Mouse (Mus musculus): ENCODE results near the gene Cd300ld4. TPM values are rescaled to one million over a fixed set of nuclear protein-coding genes. Genes with fewer than 3 reads are reported as not detected.
"Not testable (repeated sequence)": the region's sequence is repeated elsewhere in the genome, so short reads cannot be mapped to it uniquely, and the experiment has no call there.

Gene Cd300ld4
- polyA plus RNA-seq (2015; fragmentation: Nextera tagmentation; extraction: Ambion mirVana): not detected in 2 replicates

- not testable (repeated sequence) for H3K9ac ChIP-seq; H3K4me1 ChIP-seq (replicated peaks); H3K27ac ChIP-seq (replicated peaks); H3K36me3 ChIP-seq; H3K4me3 ChIP-seq; H3K9me3 ChIP-seq; H3K27me3 ChIP-seq; H3K4me2 ChIP-seq; ATAC-seq (ENCODE audit: low read depth)
- WGBS: no CpG with 5 or more reads among the region's 6 CpGs
Measured at GRCm38 (mm10) chr11:115026912-115027311, at the start of gene Cd300ld4. TSS of gene Cd300ld4 (minus strand) at chr11:115027012.

- no peaks in the 10 kb centered on the region for H3K9me3 ChIP-seq
- H3K27ac ChIP-seq (replicated peaks): no peak overlapping the region
- peaks cover 14% of the 10 kb centered on the region for H3K4me1 ChIP-seq (replicated peaks)
- no peak overlapping the region for H3K4me2 ChIP-seq
- H3K27me3 ChIP-seq: peaks cover 24% of the 10 kb centered on the region
- 44% methylated on average over 5 of the region's 5 CpGs for WGBS
- no peak overlapping the region for H3K4me3 ChIP-seq
- H3K9ac ChIP-seq: no peak overlapping the region
- ATAC-seq (ENCODE audit: low read depth): no peak
- no peaks in the 10 kb centered on the region for H3K36me3 ChIP-seq
Measured at GRCm38 (mm10) chr11:115075859-115076258, 49.0 kb upstream of the Cd300ld4 start.

GRCm38 (mm10) chr11:115075407-115075806 lies 48.6 kb upstream of the Cd300ld4 start:
- H3K36me3 ChIP-seq: no peaks in the 10 kb centered on the region
- no peak overlapping the region for H3K4me2 ChIP-seq
- H3K27ac ChIP-seq (replicated peaks): no peak overlapping the region
- H3K4me3 ChIP-seq: no peak overlapping the region
- WGBS: 74% methylated on average over 7 of the region's 7 CpGs
- peaks cover 18% of the 10 kb centered on the region for H3K4me1 ChIP-seq (replicated peaks)
- H3K9me3 ChIP-seq: no peaks in the 10 kb centered on the region
- no peak for ATAC-seq (ENCODE audit: low read depth)
- H3K27me3 ChIP-seq: peaks cover 28% of the 10 kb centered on the region
- no peak overlapping the region for H3K9ac ChIP-seq

DNA sequence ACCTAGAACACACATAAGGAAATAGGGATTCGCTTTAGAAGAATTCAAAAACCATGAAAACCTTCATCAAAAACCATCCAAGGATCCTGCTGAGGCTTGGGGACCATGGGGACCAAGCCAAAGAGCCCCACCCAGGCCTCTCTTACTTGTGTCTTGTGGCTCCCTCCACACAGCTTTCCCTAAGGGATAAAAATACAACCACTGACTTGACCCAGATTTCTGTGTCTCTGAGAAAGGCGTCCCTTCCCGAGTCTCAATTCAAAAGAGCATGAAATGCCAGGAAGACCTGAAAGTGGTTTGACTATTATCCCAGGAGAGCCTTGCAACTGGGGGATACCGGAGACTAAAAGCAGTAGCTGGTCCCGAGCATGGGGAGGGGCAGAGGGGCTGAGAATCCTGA lies 46.2 kb upstream of the Cd300ld4 start:
- Histone ChIP-seq H3K4me2 (no peak overlapping the region), H3K9me3 (no peaks in the 10 kb centered on the region), H3K4me3 (no peak overlapping the region), H3K36me3 (no peaks in the 10 kb centered on the region), H3K4me1 (replicated peaks) (peaks cover 19% of the 10 kb centered on the region), H3K9ac (no peak overlapping the region), H3K27ac (replicated peaks) (no peak overlapping the region), H3K27me3 (peaks cover 52% of the 10 kb centered on the region)
- no peak for ATAC-seq (ENCODE audit: low read depth)
- WGBS: 64% methylated on average over 5 of the region's 5 CpGs

- peak overlapping the region; percentile 57 for H3K27ac ChIP-seq (replicated peaks)
- H3K9me3 ChIP-seq: no peaks in the 10 kb centered on the region
- no peaks in the 10 kb centered on the region for H3K36me3 ChIP-seq
- H3K9ac ChIP-seq: 0 out of 2 replicates have a peak overlapping the region, but pooled peaks have one; percentile 19
- H3K4me2 ChIP-seq: peak overlapping the region; percentile 47
- no peak for ATAC-seq (ENCODE audit: low read depth)
- H3K27me3 ChIP-seq: peaks cover 57% of the 10 kb centered on the region
- H3K4me1 ChIP-seq (replicated peaks): peaks cover 19% of the 10 kb centered on the region
- 15% methylated on average over 13 of the region's 14 CpGs for WGBS
- H3K4me3 ChIP-seq: peak overlapping the region; percentile 5; the same call in 1 of the 2 replicates
Measured at GRCm38 (mm10) chr11:115071631-115072294, 45.0 kb upstream of the Cd300ld4 start.

DNA sequence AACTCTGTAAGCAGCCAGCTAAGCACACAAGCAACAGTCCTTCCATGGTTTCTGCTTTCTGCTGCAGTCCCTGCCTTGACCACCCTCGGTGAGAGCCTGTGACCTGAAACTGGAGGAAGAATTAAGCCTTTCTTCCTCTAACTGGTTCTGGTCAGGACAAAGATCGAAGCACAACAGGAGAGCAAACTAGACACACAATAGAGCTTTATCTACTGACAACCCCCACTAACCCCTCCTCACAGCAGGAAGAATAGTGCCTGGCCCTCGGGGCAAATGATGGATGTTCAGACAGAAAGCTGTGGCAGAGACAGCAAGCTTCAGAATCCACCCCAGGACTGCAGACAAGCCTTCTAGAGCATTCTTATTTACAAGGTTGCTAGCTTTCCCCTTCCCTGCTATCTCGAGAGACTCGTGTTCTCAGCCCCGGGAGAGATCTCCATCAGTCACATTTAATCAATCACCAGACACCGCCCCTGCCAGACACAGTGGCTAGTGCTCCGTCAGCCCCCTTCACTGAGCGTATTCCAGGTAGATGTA lies 44.3 kb upstream of the Cd300ld4 start:
- ATAC-seq (ENCODE audit: low read depth): peak; percentile 40; the same call in 1 of the 2 replicates
- 3% methylated on average over 9 of the region's 9 CpGs for WGBS
- Histone ChIP-seq H3K27ac (replicated peaks) (peak overlapping the region; percentile 57), H3K9ac (0 out of 2 replicates have a peak overlapping the region, but pooled peaks have one; percentile 19), H3K9me3 (no peaks in the 10 kb centered on the region), H3K4me2 (peak overlapping the region; percentile 47), H3K4me3 (peak overlapping the region; percentile 5; the same call in 1 of the 2 replicates), H3K4me1 (replicated peaks) (peaks cover 19% of the 10 kb centered on the region), H3K36me3 (no peaks in the 10 kb centered on the region), H3K27me3 (peaks cover 55% of the 10 kb centered on the region)

- Histone ChIP-seq H3K9me3 (no peaks in the 10 kb centered on the region), H3K4me2 (no peak overlapping the region), H3K36me3 (no peaks in the 10 kb centered on the region), H3K4me1 (replicated peaks) (peaks cover 14% of the 10 kb centered on the region), H3K9ac (no peak overlapping the region), H3K4me3 (no peak overlapping the region), H3K27me3 (peaks cover 38% of the 10 kb centered on the region), H3K27ac (replicated peaks) (no peak overlapping the region)
- no peak for ATAC-seq (ENCODE audit: low read depth)
- WGBS: 73% methylated on average over 6 of the region's 6 CpGs
Measured at GRCm38 (mm10) chr11:115066768-115067167, 40.0 kb upstream of the Cd300ld4 start.

GRCm38 (mm10) chr11:115062077-115062476 lies 35.3 kb upstream of the Cd300ld4 start, which contains the start of gene Cd300e:
TSS of gene Cd300e (minus strand) at chr11:115062177.
- H3K4me2 ChIP-seq: no peak within 1 kb of the TSS
- no peaks in the 10 kb centered on the region for H3K4me1 ChIP-seq (replicated peaks)
- H3K36me3 ChIP-seq: no peaks in the 10 kb centered on the region
- H3K9me3 ChIP-seq: no peaks in the 10 kb centered on the region
- no peak within 1 kb of the TSS for H3K9ac ChIP-seq
- ATAC-seq (ENCODE audit: low read depth): no peak
- 33% methylated on average over 5 of the region's 5 CpGs for WGBS
- H3K27me3 ChIP-seq: peaks cover 9% of the 10 kb centered on the region; the same call in 1 of the 2 replicates
- no peak within 1 kb of the TSS for H3K27ac ChIP-seq (replicated peaks)
- H3K4me3 ChIP-seq: no peak within 1 kb of the TSS

- H3K36me3 ChIP-seq: no peaks in the 10 kb centered on the region
- 94% methylated on average over 2 of the region's 2 CpGs for whole genome bisulfite sequencing
- no peak for ATAC-seq (ENCODE audit: low read depth)
- no peaks in the 10 kb centered on the region for H3K4me1 ChIP-seq (replicated peaks)
- peaks cover 9% of the 10 kb centered on the region; the same call in 1 of the 2 replicates for H3K27me3 ChIP-seq
- H3K9ac ChIP-seq: no peak overlapping the region
- H3K4me3 ChIP-seq: no peak overlapping the region
- no peaks in the 10 kb centered on the region for H3K9me3 ChIP-seq
- no peak overlapping the region for H3K27ac ChIP-seq (replicated peaks)
- H3K4me2 ChIP-seq: no peak overlapping the region
Measured at GRCm38 (mm10) chr11:115059797-115060196, 33.0 kb upstream of the Cd300ld4 start.

- 79% methylated on average over 4 of the region's 4 CpGs for WGBS
- Histone ChIP-seq H3K9ac (no peak overlapping the region), H3K9me3 (no peaks in the 10 kb centered on the region), H3K4me3 (no peak overlapping the region), H3K4me2 (no peak overlapping the region), H3K27me3 (peaks cover 7% of the 10 kb centered on the region; the same call in 1 of the 2 replicates), H3K27ac (replicated peaks) (no peak overlapping the region), H3K36me3 (no peaks in the 10 kb centered on the region), H3K4me1 (replicated peaks) (no peaks in the 10 kb centered on the region)
- ATAC-seq (ENCODE audit: low read depth): no peak
Measured at GRCm38 (mm10) chr11:115058701-115059100, 31.9 kb upstream of the Cd300ld4 start.

GRCm38 (mm10) chr11:115054537-115054936 lies 27.7 kb upstream of the Cd300ld4 start:
- Histone ChIP-seq H3K9ac (no peak overlapping the region), H3K4me1 (replicated peaks) (no peaks in the 10 kb centered on the region), H3K27ac (replicated peaks) (no peak overlapping the region), H3K36me3 (no peaks in the 10 kb centered on the region), H3K9me3 (no peaks in the 10 kb centered on the region), H3K4me3 (no peak overlapping the region), H3K27me3 (peaks cover 12% of the 10 kb centered on the region), H3K4me2 (no peak overlapping the region)
- no peak for ATAC-seq (ENCODE audit: low read depth)

DNA sequence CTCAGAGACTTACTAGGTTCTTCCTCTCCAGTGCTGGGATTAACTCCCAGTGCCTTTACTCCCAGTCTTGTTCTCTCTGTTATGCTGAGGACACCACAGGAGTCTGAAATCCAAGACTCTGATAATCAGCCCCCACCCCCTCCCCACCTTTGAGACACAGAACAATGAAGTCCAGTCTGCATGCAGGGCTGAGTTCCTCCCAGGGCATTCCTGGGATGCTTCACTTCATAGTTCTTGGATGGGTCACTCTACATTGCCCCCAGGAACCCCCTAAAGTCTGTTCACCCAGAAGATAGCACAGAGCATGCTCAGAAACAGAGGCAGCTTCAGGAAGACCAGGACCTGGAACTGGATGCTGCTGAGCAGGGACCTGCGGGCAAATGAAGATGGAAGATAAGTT lies 26.2 kb upstream of the Cd300ld4 start:
- Histone ChIP-seq H3K9ac (no peak overlapping the region), H3K36me3 (no peaks in the 10 kb centered on the region), H3K4me2 (no peak overlapping the region), H3K27me3 (peaks cover 12% of the 10 kb centered on the region), H3K4me3 (no peak overlapping the region), H3K4me1 (replicated peaks) (no peaks in the 10 kb centered on the region), H3K27ac (replicated peaks) (no peak overlapping the region), H3K9me3 (no peaks in the 10 kb centered on the region)
- ATAC-seq (ENCODE audit: low read depth): no peak
- 90% methylated on average over 1 of the region's 1 CpGs for WGBS

All from neural tube, embryonic 13.5 days (tissue).